Mouse (Mus musculus): ENCODE measurements at regions not wholly inside any gene's neighbourhood (a gene's known extent, or its start where the extent isn't known, plus 50 kb on each side); places are given as distances from the start of the nearest gene placed in this dataset.

DNA sequence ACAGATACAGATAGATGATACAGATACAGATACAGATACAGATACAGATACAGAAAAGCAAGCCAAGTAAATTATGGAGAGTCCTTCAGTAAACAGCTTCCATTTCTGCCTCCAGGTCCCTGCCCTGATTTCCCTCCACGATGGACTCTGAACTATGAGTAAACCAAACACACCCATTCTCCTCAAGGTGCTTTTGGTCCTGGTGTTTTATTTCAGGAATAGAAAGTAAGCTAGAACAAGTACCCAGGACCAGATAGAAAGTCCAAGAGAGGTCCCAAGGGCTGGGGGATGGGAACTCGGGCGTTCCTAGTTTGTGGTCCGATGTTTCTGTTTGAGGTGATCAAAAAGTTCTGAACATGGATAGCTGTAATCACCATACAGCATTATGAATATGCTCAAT lies 69.5 kb upstream of the Gm9887 start:
- TF ChIP-seq EP300 (optimal IDR thresholded peaks at IDR 0.05) (no peak), CTCF (IDR thresholded peaks at IDR 0.05; ENCODE audit: low read depth) (no peak)
- H3K27ac ChIP-seq (replicated peaks), result peak overlapping the region; percentile 78
- peak; percentile 35; the same call in 1 of the 2 replicates for ATAC-seq (ENCODE audit: low FRiP score, low TSS enrichment)

DNA sequence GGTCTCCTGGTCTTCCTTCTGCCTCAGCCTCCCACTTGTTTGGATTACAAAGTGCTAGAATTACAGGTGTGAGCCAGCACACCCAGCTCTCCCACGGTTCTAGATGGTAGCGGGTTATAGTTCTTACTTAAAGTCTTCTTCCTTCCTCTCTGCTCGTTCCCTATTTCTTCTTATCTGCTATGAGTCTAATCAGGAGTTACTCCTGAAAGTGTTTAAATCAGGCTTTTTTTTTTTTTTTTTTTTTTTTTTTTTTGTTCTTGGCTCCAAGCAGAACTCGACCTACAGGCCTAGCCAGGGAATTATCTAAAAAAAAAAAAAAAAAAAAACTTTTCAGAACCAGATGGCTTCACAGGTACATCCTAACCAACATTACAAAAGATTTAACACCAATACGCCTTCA lies 66.0 kb upstream of the Gm9887 start:
- no peaks in the 10 kb centered on the region for H3K4me1 ChIP-seq (replicated peaks; ENCODE audit: control insufficient read depth, insufficient read depth)
- H3K27ac ChIP-seq (replicated peaks), result peak overlapping the region; percentile 78
- H3K9ac ChIP-seq (ENCODE audit: low read length), result no peak overlapping the region
- TF ChIP-seq CTCF (IDR thresholded peaks at IDR 0.05; ENCODE audit: low read depth) (no peak), EP300 (optimal IDR thresholded peaks at IDR 0.05) (no peak)
- H3K36me3 ChIP-seq (ENCODE audit: control insufficient read depth, insufficient read depth, low read length), result no peaks in the 10 kb centered on the region
- H3K9me3 ChIP-seq (ENCODE audit: control insufficient read depth, low read length), result 0 out of 2 replicates have a peak, but pooled peaks cover 3% of the 10 kb centered on the region
- 54% methylated on average over 5 of the region's 5 CpGs for WGBS
- H3K27me3 ChIP-seq (ENCODE audit: control insufficient read depth, insufficient read depth, low read length), result no peaks in the 10 kb centered on the region
- H3K4me2 ChIP-seq (replicated peaks; ENCODE audit: low read depth), result no peak overlapping the region
- ATAC-seq (ENCODE audit: low FRiP score, low TSS enrichment), result no peak
- DNase-seq (ENCODE audit: low spot score), result no peak
- no peak overlapping the region for H3K4me3 ChIP-seq (ENCODE audit: low read depth, low read length)

More for the DNA sequence above, 69.5 kb upstream of the Gm9887 start:
- WGBS, result 58% methylated on average over 4 of the region's 4 CpGs
- Histone ChIP-seq H3K9me3 (ENCODE audit: control insufficient read depth, low read length) (no peaks in the 10 kb centered on the region), H3K4me1 (replicated peaks; ENCODE audit: control insufficient read depth, insufficient read depth) (no peaks in the 10 kb centered on the region), H3K27me3 (ENCODE audit: control insufficient read depth, insufficient read depth, low read length) (no peaks in the 10 kb centered on the region), H3K4me3 (ENCODE audit: low read depth, low read length) (no peak overlapping the region), H3K36me3 (ENCODE audit: control insufficient read depth, insufficient read depth, low read length) (no peaks in the 10 kb centered on the region), H3K9ac (ENCODE audit: low read length) (no peak overlapping the region), H3K4me2 (replicated peaks; ENCODE audit: low read depth) (0 out of 2 replicates have a peak overlapping the region, but pooled peaks have one; percentile 14)
- DNase-seq (ENCODE audit: low spot score), result peak; percentile 32

DNA sequence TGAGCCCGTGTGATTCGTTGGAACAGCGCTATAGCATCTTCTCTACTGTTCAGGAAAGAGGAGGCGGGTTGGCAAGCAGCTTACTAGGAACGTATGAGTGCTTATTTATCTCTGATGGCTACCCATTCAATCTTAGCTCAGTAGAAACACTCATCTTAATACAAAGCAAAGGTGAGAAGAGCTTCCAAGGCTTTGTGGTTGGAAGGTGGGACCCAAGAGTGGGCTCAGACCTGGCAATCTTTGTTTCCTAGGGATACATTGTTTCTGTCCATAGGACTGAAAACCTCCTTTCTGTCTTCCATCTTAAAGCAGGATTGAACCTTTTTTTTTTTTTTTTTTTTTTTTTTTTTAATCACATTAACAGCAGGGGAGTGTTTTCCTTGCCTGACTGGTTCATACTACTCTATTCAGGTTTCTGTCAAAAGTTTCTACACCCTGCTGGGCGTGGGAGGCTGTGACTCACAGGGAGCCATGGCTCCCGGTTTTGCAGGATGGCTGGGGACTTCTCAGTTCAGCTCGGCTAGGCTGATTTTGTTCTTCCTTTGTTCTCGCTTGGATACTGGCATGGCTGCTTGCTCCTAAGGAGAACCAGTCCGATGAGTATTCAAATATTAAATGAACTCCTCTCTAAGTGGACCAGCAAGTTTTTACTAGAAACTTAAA lies 64.7 kb upstream of the Gm9887 start:
- H3K36me3 ChIP-seq (ENCODE audit: control insufficient read depth, insufficient read depth, low read length), result no peaks in the 10 kb centered on the region
- H3K27me3 ChIP-seq (ENCODE audit: control insufficient read depth, insufficient read depth, low read length), result no peaks in the 10 kb centered on the region
- no peak overlapping the region for H3K4me3 ChIP-seq (ENCODE audit: low read depth, low read length)
- peak; percentile 92 for ATAC-seq (ENCODE audit: low FRiP score, low TSS enrichment)
- peak; percentile 82 for DNase-seq (ENCODE audit: low spot score)
- H3K27ac ChIP-seq (replicated peaks), result peak overlapping the region; percentile 82
- no peak for TF ChIP-seq CTCF (IDR thresholded peaks at IDR 0.05; ENCODE audit: low read depth)
- TF ChIP-seq EP300 (optimal IDR thresholded peaks at IDR 0.05), result peak; percentile 57
- no peak overlapping the region for H3K4me2 ChIP-seq (replicated peaks; ENCODE audit: low read depth)
- H3K9ac ChIP-seq (ENCODE audit: low read length), result no peak overlapping the region
- 0 out of 2 replicates have a peak, but pooled peaks cover 3% of the 10 kb centered on the region for H3K9me3 ChIP-seq (ENCODE audit: control insufficient read depth, low read length)
- 48% methylated on average over 10 of the region's 10 CpGs for WGBS
- no peaks in the 10 kb centered on the region for H3K4me1 ChIP-seq (replicated peaks; ENCODE audit: control insufficient read depth, insufficient read depth)

DNA sequence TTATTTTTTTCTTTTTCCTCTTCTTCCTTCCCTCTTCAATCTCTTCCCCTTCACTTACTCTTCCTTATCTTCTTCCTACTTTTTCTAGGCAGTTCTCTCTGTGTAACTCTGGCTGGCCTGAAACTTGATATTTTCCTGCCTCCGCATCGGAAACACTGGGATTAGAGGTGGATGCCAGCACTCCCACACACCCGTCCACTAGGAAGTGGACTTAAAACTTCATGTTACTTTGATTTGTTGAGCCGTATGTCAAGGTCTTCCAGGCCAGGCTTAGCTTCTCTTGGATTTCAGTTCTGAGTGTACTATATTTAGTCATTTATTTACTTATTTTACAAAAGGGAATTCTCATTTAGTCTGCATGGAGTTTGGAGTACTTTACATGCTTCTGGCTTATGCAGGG lies 62.1 kb upstream of the Gm9887 start:
- ATAC-seq (ENCODE audit: low FRiP score, low TSS enrichment), result peak; percentile 31; the same call in 1 of the 2 replicates
- Histone ChIP-seq H3K27ac (replicated peaks) (peak overlapping the region; percentile 74), H3K27me3 (ENCODE audit: control insufficient read depth, insufficient read depth, low read length) (no peaks in the 10 kb centered on the region), H3K4me3 (ENCODE audit: low read depth, low read length) (no peak overlapping the region), H3K36me3 (ENCODE audit: control insufficient read depth, insufficient read depth, low read length) (no peaks in the 10 kb centered on the region), H3K9me3 (ENCODE audit: control insufficient read depth, low read length) (0 out of 2 replicates have a peak, but pooled peaks cover 3% of the 10 kb centered on the region), H3K4me1 (replicated peaks; ENCODE audit: control insufficient read depth, insufficient read depth) (no peaks in the 10 kb centered on the region), H3K9ac (ENCODE audit: low read length) (no peak overlapping the region), H3K4me2 (replicated peaks; ENCODE audit: low read depth) (no peak overlapping the region)
- TF ChIP-seq EP300 (optimal IDR thresholded peaks at IDR 0.05) (no peak), CTCF (IDR thresholded peaks at IDR 0.05; ENCODE audit: low read depth) (no peak)
- no peak for DNase-seq (ENCODE audit: low spot score)
- WGBS, result 8% methylated on average over 4 of the region's 4 CpGs

DNA sequence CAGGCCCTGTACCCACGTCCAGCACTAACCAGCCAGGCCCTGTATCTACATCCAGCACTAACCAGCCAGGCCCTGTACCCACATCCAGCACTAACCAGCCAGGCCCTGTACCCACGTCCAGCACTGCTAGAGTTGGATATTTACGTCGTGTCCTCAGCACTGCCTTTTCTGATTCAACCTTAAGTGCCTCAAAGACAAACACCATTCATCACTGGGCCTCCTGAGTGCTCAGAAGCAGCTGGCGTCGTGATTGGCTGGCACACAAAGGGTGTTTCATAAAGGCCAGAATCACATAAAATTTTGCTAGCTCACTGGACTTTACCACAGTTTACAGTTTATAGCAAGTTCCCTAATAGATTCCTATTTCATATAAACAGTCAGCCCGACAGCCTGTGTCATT lies 59.8 kb upstream of the Gm9887 start:
- TF ChIP-seq CTCF (IDR thresholded peaks at IDR 0.05; ENCODE audit: low read depth) (no peak), EP300 (optimal IDR thresholded peaks at IDR 0.05) (no peak)
- H3K4me1 ChIP-seq (replicated peaks; ENCODE audit: control insufficient read depth, insufficient read depth), result no peaks in the 10 kb centered on the region
- ATAC-seq (ENCODE audit: low FRiP score, low TSS enrichment) (no peak), DNase-seq (ENCODE audit: low spot score) (no peak)
- H3K9ac ChIP-seq (ENCODE audit: low read length), result no peak overlapping the region
- H3K4me3 ChIP-seq (ENCODE audit: low read depth, low read length), result no peak overlapping the region
- no peak overlapping the region for H3K27ac ChIP-seq (replicated peaks)
- no peaks in the 10 kb centered on the region for H3K36me3 ChIP-seq (ENCODE audit: control insufficient read depth, insufficient read depth, low read length)
- no peak overlapping the region for H3K4me2 ChIP-seq (replicated peaks; ENCODE audit: low read depth)
- H3K9me3 ChIP-seq (ENCODE audit: control insufficient read depth, low read length), result 0 out of 2 replicates have a peak, but pooled peaks cover 3% of the 10 kb centered on the region
- H3K27me3 ChIP-seq (ENCODE audit: control insufficient read depth, insufficient read depth, low read length), result no peaks in the 10 kb centered on the region
- 24% methylated on average over 7 of the region's 7 CpGs for WGBS

DNA sequence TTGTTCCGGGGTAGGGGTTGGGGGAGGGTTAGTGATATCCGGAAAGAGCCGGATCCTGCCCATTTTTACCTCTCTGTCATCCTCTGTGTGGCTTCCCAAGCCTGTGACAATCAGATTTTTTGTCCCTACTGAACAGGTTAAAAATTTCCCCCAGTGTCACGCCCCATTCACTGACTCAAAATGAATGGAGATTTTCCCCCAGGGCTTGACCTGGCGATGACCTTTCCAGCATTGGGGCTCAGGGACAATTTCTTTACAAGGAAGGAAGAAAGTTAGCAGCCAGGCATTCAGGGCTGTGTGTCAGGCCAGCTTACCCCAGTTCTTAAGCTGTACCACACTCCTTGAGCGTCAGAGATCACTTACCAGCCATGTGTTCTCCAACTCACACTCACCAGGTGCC lies 55.9 kb upstream of the Gm9887 start:
- Histone ChIP-seq H3K9ac (ENCODE audit: low read length) (no peak overlapping the region), H3K4me1 (replicated peaks; ENCODE audit: control insufficient read depth, insufficient read depth) (no peaks in the 10 kb centered on the region), H3K4me3 (ENCODE audit: low read depth, low read length) (no peak overlapping the region), H3K9me3 (ENCODE audit: control insufficient read depth, low read length) (no peaks in the 10 kb centered on the region), H3K36me3 (ENCODE audit: control insufficient read depth, insufficient read depth, low read length) (no peaks in the 10 kb centered on the region), H3K4me2 (replicated peaks; ENCODE audit: low read depth) (no peak overlapping the region), H3K27ac (replicated peaks) (no peak overlapping the region), H3K27me3 (ENCODE audit: control insufficient read depth, insufficient read depth, low read length) (no peaks in the 10 kb centered on the region)
- 72% methylated on average over 6 of the region's 6 CpGs for WGBS
- no peak for DNase-seq (ENCODE audit: low spot score)
- no peak for TF ChIP-seq CTCF (IDR thresholded peaks at IDR 0.05; ENCODE audit: low read depth)
- no peak for TF ChIP-seq EP300 (optimal IDR thresholded peaks at IDR 0.05)
- no peak for ATAC-seq (ENCODE audit: low FRiP score, low TSS enrichment)
